Mouse (Mus musculus): ENCODE measurements at regions not wholly inside any gene's neighbourhood (a gene's known extent, or its start where the extent isn't known, plus 50 kb on each side); places are given as distances from the start of the nearest gene placed in this dataset.

DNA sequence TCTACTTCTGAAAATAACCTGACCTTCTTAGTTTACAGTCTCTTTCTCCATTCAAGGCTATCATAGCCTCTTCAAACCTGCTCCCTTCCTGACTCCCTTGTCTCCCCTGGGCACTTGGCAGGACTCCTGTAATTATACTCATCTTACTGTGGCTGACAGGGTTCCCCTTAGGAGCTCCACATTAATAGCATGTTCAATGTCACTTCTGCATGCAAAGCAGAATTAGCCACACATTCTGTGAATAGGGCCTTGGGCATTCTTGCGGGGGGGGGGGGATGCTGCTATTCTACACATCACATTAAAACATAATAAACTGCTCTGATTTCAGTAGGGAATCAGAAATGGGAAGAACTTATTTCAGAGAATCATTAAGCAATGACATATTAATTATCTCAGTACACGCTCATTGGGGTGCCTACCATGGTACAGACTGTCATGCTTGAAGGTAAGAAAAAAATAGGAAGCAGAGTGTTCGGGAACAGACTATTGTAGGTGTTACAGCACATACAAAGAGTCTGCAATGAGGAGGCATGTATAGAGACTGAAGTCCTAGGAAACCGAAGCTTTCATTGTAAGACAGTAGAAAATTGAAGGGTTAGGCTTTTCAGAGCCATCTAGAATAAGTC is 1698.3 kb upstream of the Gm6569 start:
- Histone ChIP-seq H3K27ac (replicated peaks; ENCODE audit: low read depth, low read length) (no peak overlapping the region), H3K4me2 (replicated peaks; ENCODE audit: low read depth, low read length, severe bottlenecking) (no peak overlapping the region), H3K27me3 (ENCODE audit: control insufficient read depth, insufficient read depth, low read length) (no peaks in the 10 kb centered on the region), H3K36me3 (ENCODE audit: control insufficient read depth, insufficient read depth, low read length) (no peaks in the 10 kb centered on the region), H3K4me3 (replicated peaks; ENCODE audit: low read length) (no peak overlapping the region), H3K9ac (ENCODE audit: low read depth, low read length, severe bottlenecking) (no peak overlapping the region), H3K9me3 (ENCODE audit: control insufficient read depth, low read length) (no peaks in the 10 kb centered on the region), H3K4me1 (ENCODE audit: control insufficient read depth, insufficient read depth, low read length) (no peaks in the 10 kb centered on the region)
- no peak for ATAC-seq (ENCODE audit: low FRiP score, low read depth)
- no peak for TF ChIP-seq POLR2A (IDR thresholded peaks at IDR 0.05; ENCODE audit: borderline replicate concordance, extremely low read depth, insufficient read depth, insufficient read length)
- 85% methylated on average over 4 of the region's 4 CpGs for WGBS
- DNase-seq (ENCODE audit: low spot score), result no peak

DNA sequence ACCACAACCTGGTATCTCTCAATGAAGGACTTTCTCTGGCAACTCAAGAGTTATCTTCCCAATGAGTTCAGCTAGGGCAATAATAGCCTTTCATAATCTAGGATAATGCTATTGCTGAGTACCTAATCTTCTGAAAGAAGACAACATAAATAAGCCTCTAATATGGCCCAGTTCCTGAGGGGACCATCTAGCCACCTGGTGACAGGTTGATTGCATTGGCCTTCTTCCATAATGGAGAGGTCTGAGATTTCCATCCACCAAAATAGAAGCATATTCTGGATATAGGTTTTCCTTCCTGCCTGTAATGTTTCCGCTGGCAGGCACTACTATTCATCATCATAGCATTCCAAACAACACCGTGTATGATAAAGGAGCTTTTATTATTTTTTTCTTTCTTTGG is 1694.2 kb upstream of the Gm6569 start:
- Histone ChIP-seq H3K9me3 (ENCODE audit: control insufficient read depth, low read length) (no peaks in the 10 kb centered on the region), H3K36me3 (ENCODE audit: control insufficient read depth, insufficient read depth, low read length) (no peaks in the 10 kb centered on the region), H3K27me3 (ENCODE audit: control insufficient read depth, insufficient read depth, low read length) (no peaks in the 10 kb centered on the region), H3K9ac (ENCODE audit: low read depth, low read length, severe bottlenecking) (no peak overlapping the region), H3K27ac (replicated peaks; ENCODE audit: low read depth, low read length) (no peak overlapping the region), H3K4me2 (replicated peaks; ENCODE audit: low read depth, low read length, severe bottlenecking) (no peak overlapping the region), H3K4me1 (ENCODE audit: control insufficient read depth, insufficient read depth, low read length) (no peaks in the 10 kb centered on the region), H3K4me3 (replicated peaks; ENCODE audit: low read length) (no peak overlapping the region)
- TF ChIP-seq POLR2A (IDR thresholded peaks at IDR 0.05; ENCODE audit: borderline replicate concordance, extremely low read depth, insufficient read depth, insufficient read length), result no peak
- WGBS, result 89% methylated on average over 2 of the region's 2 CpGs
- ATAC-seq (ENCODE audit: low FRiP score, low read depth), result no peak
- DNase-seq (ENCODE audit: low spot score), result no peak

- no peak overlapping the region for H3K9ac ChIP-seq (ENCODE audit: low read depth, low read length, severe bottlenecking)
- H3K4me1 ChIP-seq (ENCODE audit: control insufficient read depth, insufficient read depth, low read length), result no peaks in the 10 kb centered on the region
- DNase-seq (ENCODE audit: low spot score) (no peak), ATAC-seq (ENCODE audit: low FRiP score, low read depth) (no peak)
- WGBS, result 89% methylated on average over 6 of the region's 6 CpGs
- TF ChIP-seq POLR2A (IDR thresholded peaks at IDR 0.05; ENCODE audit: borderline replicate concordance, extremely low read depth, insufficient read depth, insufficient read length), result no peak
- no peak overlapping the region for H3K27ac ChIP-seq (replicated peaks; ENCODE audit: low read depth, low read length)
- no peaks in the 10 kb centered on the region for H3K36me3 ChIP-seq (ENCODE audit: control insufficient read depth, insufficient read depth, low read length)
- H3K4me2 ChIP-seq (replicated peaks; ENCODE audit: low read depth, low read length, severe bottlenecking), result no peak overlapping the region
- H3K9me3 ChIP-seq (ENCODE audit: control insufficient read depth, low read length), result no peaks in the 10 kb centered on the region
- H3K27me3 ChIP-seq (ENCODE audit: control insufficient read depth, insufficient read depth, low read length), result no peaks in the 10 kb centered on the region
- H3K4me3 ChIP-seq (replicated peaks; ENCODE audit: low read length), result no peak overlapping the region
Measured at GRCm38 (mm10) chr15:72150581-72150980, 1683.8 kb upstream of the Gm6569 start.

- no peak overlapping the region for H3K4me3 ChIP-seq (replicated peaks; ENCODE audit: low read length)
- WGBS, result 60% methylated on average over 3 of the region's 3 CpGs
- H3K9me3 ChIP-seq (ENCODE audit: control insufficient read depth, low read length), result no peaks in the 10 kb centered on the region
Measured at GRCm38 (mm10) chr15:72158505-72158904, 1675.9 kb upstream of the Gm6569 start.

GRCm38 (mm10) chr15:72200861-72201260 is 1633.5 kb upstream of the Gm6569 start:
- Histone ChIP-seq H3K27me3 (ENCODE audit: control insufficient read depth, insufficient read depth, low read length) (no peaks in the 10 kb centered on the region), H3K9ac (ENCODE audit: low read depth, low read length, severe bottlenecking) (no peak overlapping the region), H3K27ac (replicated peaks; ENCODE audit: low read depth, low read length) (no peak overlapping the region), H3K4me1 (ENCODE audit: control insufficient read depth, insufficient read depth, low read length) (no peaks in the 10 kb centered on the region), H3K9me3 (ENCODE audit: control insufficient read depth, low read length) (no peaks in the 10 kb centered on the region), H3K4me2 (replicated peaks; ENCODE audit: low read depth, low read length, severe bottlenecking) (no peak overlapping the region), H3K36me3 (ENCODE audit: control insufficient read depth, insufficient read depth, low read length) (no peaks in the 10 kb centered on the region), H3K4me3 (replicated peaks; ENCODE audit: low read length) (no peak overlapping the region)
- DNase-seq (ENCODE audit: low spot score) (peak; percentile 71), ATAC-seq (ENCODE audit: low FRiP score, low read depth) (no peak)
- 39% methylated on average over 3 of the region's 3 CpGs for WGBS
- TF ChIP-seq POLR2A (IDR thresholded peaks at IDR 0.05; ENCODE audit: borderline replicate concordance, extremely low read depth, insufficient read depth, insufficient read length), result no peak

More at GRCm38 (mm10) chr15:72158505-72158904, 1675.9 kb upstream of the Gm6569 start:
- Histone ChIP-seq H3K4me2 (replicated peaks; ENCODE audit: low read depth, low read length, severe bottlenecking) (no peak overlapping the region), H3K36me3 (ENCODE audit: control insufficient read depth, insufficient read depth, low read length) (no peaks in the 10 kb centered on the region), H3K27ac (replicated peaks; ENCODE audit: low read depth, low read length) (no peak overlapping the region), H3K4me1 (ENCODE audit: control insufficient read depth, insufficient read depth, low read length) (no peaks in the 10 kb centered on the region), H3K27me3 (ENCODE audit: control insufficient read depth, insufficient read depth, low read length) (no peaks in the 10 kb centered on the region), H3K9ac (ENCODE audit: low read depth, low read length, severe bottlenecking) (no peak overlapping the region)
- ATAC-seq (ENCODE audit: low FRiP score, low read depth) (no peak), DNase-seq (ENCODE audit: low spot score) (no peak)
- TF ChIP-seq POLR2A (IDR thresholded peaks at IDR 0.05; ENCODE audit: borderline replicate concordance, extremely low read depth, insufficient read depth, insufficient read length), result no peak
